Mouse (Mus musculus): Measurements from ENCODE around the gene Ccnd3.
"Not testable (repeated sequence)": the region's sequence is repeated elsewhere in the genome, so short reads cannot be mapped to it uniquely, and the experiment has no call there.

- TF ChIP-seq MXI1 (IDR thresholded peaks at IDR 0.05; ENCODE audit: low read depth, low read length); KAT2A (conservative IDR thresholded peaks at IDR 0.05; ENCODE audit: low read depth, low read length); GATA1 (IDR thresholded peaks at IDR 0.05; ENCODE audit: low read depth, low read length); EP300 (IDR thresholded peaks at IDR 0.05; ENCODE audit: low read depth in 1 of 2, low read length in 2 of 2); MAZ (IDR thresholded peaks at IDR 0.05; ENCODE audit: low read depth, low read length): not testable (repeated sequence)
- peak in 2 of 3 experiments; percentile 25 to 39; a peak in 2 of 6 replicates for TF ChIP-seq CTCF (IDR thresholded peaks at IDR 0.05 in 2 of 3, conservative IDR thresholded peaks at IDR 0.05 in 1 of 3; ENCODE audit: control insufficient read depth in 1 of 3, insufficient read depth in 1 of 3, low read depth in 2 of 3, low read length in 3 of 3, poor library complexity in 1 of 3, severe bottlenecking in 1 of 3)
Measured at GRCm38 (mm10) chr17:47624572-47624971, 119.7 kb downstream of the Ccnd3 start.

Data from MEL (cell line).